Mouse (Mus musculus) gastrocnemius, adult 2 months (tissue): ENCODE data around the gene Ddah2. TPM values are rescaled to one million over a fixed set of nuclear protein-coding genes. Genes with fewer than 3 reads are reported as not detected.

Experiments used
- DNase-seq: peaks from one replicate; pipeline ENCODE4 v3.0.0; 2022
- H3K27ac ChIP-seq: fragments of 200-600 bp; 2 replicates; pipeline ENCODE4 v1.8.1; 2022; ENCODE audit warnings: mild to moderate bottlenecking
- H3K4me3 ChIP-seq: fragments of 200-600 bp; 2 replicates; pipeline ENCODE4 v1.8.1; 2022; ENCODE audit warnings: mild to moderate bottlenecking, moderate library complexity
- CTCF ChIP-seq: fragments of 200-600 bp; IDR thresholded peaks from 2 replicates; pipeline ENCODE4 v1.8.1; 2022; ENCODE audit warnings: antibody characterized with exemption, mild to moderate bottlenecking, moderate library complexity
- intact Hi-C: fragments of 180-260 bp; cut with DNase I; formaldehyde crosslinking; loops from one replicate; pipeline ENCODE4 v1.15.1; 2025
- total RNA-seq, 2 experiments: library from RNA; stranded (reverse); gene quantifications; 2 replicates each; pipeline ENCODE4 v1.2.3; 2021

Ddah2 gene
- total RNA-seq, 2 experiments from 2014 or later, result 6.9 to 9.3 TPM

GRCm38 (mm10) chr17:35092403-35093198 lies 33.8 kb downstream of the Ddah2 start:
- no peak for TF ChIP-seq CTCF
- no peak for DNase-seq
- Histone ChIP-seq H3K27ac (no peak overlapping the region), H3K4me3 (no peak overlapping the region)
- intact Hi-C loops, result no loop called here

DNA sequence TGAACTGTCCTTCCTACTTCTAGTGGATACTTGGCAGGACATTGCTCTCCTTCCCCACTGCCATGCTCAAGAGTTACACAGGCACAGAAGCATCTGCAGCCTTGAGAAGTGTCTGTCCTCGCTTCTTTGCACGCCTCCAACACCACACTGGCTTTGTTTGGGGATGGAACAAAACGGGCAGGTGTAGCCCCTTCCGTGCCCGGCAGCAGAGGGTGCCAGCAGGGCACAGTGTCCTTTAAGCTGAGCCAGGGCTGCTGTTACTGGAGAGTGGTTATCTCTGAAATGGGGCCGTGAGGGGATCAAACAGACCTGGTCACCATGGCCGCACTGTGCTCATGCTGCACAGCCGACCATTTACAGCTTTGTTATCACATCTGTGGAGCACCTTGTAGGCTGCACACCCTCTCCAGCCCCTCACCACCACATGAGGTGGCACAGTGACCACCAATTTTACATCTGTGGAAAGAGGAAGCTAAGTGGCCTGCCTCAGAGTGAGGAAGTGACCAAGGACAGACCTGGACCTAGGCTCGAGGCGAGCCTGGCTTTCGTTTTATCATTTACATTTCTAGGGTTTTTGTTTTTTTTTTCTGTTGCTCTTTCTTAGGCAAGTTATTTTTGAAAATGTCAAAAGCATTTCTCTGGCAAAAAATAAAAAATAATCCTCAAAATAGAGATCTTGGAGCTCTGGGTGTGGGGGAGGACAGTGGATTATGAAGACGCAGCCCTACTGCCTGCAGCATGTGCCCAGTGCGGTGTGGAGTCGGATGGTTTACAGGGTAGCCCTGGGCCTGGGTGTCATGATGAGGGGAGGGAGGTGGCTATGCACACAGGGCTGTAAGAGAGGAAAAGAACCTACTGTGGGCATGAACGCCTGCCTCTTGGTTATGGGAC lies 35.9 kb downstream of the Ddah2 start:
- DNase-seq, result no peak
- intact Hi-C loops, result no loop called here
- Histone ChIP-seq H3K4me3 (no peak overlapping the region), H3K27ac (no peak overlapping the region)
- no peak for TF ChIP-seq CTCF

DNA sequence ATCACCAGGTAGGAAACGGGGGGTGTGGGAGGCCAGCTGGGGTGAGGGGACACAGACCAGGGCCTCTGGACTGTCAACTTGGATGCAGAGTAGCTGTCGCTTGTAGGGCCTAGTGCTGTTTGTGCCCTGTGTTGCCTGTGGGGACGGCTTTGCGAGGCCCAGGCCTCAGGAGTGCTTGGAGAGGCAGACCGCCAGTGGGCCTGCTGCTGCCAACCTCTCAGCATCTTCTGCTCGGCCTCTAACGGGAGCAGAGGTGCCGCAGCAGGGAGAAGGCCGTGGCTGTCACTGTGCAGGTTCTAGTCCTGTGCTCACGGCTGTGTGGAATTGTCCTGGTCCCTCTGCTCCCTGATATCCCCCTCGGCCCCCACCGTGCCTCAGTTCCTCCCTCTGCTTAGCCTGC lies 37.8 kb downstream of the Ddah2 start:
- H3K4me3 ChIP-seq, result no peak overlapping the region
- intact Hi-C loops, result no loop called here
- H3K27ac ChIP-seq, result no peak overlapping the region
- no peak for DNase-seq
- no peak for TF ChIP-seq CTCF

DNA sequence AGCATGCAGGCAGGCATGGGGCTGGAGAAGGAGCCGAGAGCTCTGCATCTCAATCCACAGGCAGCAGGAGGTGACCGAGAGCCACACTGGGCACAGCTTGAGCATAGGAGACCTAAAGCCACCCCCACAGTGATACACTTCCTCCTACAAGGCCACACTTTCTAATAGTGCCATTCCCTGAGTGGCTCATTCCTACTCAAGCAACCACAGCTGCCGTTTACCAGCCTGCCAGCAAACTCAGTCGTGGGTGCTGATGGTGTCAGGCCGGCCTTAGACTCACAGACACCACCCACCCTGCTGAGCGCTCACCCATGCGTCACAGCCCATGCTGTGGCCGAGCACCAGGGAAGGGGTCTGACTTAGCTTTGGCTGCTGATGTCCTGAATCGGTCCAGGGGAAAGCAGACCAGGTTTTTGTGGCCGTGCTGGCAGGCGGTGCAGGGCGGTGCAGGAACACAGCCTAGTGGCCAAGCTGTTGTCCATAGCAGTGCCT lies 38.4 kb downstream of the Ddah2 start:
- TF ChIP-seq CTCF, result peak; percentile 32; the same call in 1 of the 2 replicates
- intact Hi-C loops, result no loop called here
- DNase-seq, result no peak
- Histone ChIP-seq H3K27ac (no peak overlapping the region), H3K4me3 (no peak overlapping the region)

- no peak for DNase-seq
- no peak overlapping the region for H3K4me3 ChIP-seq
- intact Hi-C loops, result no loop called here
- H3K27ac ChIP-seq, result no peak overlapping the region
- no peak for TF ChIP-seq CTCF
Measured at GRCm38 (mm10) chr17:35100196-35100765, 41.4 kb downstream of the Ddah2 start.

DNA sequence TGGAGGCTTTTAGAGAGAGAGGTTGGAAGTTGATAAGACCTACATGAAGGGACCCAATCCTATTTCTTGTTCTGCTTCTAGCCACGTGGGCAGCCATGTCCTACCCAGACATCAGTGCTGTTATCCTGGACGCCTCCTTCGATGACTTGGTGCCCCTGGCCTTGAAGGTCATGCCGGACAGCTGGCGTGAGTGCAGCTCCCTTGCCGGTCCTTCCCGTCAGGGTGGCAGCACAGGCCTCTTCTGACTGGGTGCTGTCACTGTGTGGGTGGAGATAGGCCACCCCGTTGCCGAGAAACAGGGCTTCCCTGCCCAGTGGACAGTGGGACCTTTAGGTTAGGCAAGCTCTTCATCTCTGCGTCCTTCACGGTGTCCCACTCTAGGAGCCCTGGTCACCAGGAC lies 42.3 kb downstream of the Ddah2 start:
- H3K4me3 ChIP-seq, result no peak overlapping the region
- no peak for TF ChIP-seq CTCF
- H3K27ac ChIP-seq, result no peak overlapping the region
- no peak for DNase-seq
- intact Hi-C loops, result no loop called here

DNA sequence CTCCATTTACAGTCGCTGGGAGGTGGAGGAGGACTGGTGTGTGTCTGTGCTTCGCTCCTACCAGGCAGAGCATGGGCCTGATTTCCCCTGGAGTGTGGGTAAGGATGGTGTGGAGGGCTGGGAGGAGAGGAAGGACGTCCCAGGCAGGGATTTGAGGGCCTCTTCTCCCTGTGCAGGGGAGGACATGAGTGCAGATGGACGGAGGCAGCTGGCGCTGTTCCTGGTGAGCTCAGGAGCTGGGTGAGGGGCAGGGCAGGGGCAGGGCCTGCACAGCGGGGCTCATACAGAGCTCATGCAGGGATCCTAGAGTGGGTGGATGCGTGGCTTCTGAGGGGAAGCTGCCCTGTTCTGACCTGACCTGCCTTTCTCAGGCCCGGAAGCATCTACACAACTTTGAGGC lies 43.5 kb downstream of the Ddah2 start:
- intact Hi-C loops, result no loop called here
- no peak for DNase-seq
- TF ChIP-seq CTCF, result no peak
- H3K4me3 ChIP-seq, result no peak overlapping the region
- H3K27ac ChIP-seq, result peak overlapping the region; percentile 65; the same call in 1 of the 2 replicates

DNA sequence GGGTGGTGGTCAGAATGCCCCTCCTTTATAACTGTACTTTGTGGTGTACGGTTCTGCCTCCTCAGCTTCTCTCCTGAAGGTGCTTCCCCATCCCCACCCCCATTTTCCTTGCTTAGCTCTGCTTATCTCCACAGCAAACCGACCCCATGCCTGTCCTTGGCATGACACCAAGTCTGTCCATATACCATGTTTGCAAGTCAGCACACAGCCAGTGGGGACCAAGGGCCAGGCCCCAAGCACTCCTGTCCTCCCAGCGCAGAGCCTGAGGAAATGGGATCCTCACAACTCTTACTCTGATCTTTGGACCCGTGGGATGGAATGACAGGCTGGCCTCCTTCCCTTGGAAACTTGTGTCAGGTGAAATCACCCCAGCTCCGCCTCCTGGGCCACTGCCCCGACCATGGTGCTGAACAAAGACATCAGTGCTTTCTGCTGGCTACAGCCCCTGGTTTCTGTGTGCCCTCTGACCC lies 44.4 kb downstream of the Ddah2 start:
- no peak for TF ChIP-seq CTCF
- DNase-seq, result peak; percentile 73
- intact Hi-C loops, result no loop called here
- H3K27ac ChIP-seq, result peak overlapping the region; percentile 65
- H3K4me3 ChIP-seq, result no peak overlapping the region

GRCm38 (mm10) chr17:35104079-35104478 lies 45.2 kb downstream of the Ddah2 start:
- TF ChIP-seq CTCF, result no peak
- no peak for DNase-seq
- intact Hi-C loops, result no loop called here
- peak overlapping the region; percentile 65 for H3K27ac ChIP-seq
- H3K4me3 ChIP-seq, result no peak overlapping the region

GRCm38 (mm10) chr17:35104754-35105153 lies 45.9 kb downstream of the Ddah2 start:
- no peak overlapping the region for H3K27ac ChIP-seq
- H3K4me3 ChIP-seq, result no peak overlapping the region
- intact Hi-C loops, result no loop called here
- TF ChIP-seq CTCF, result no peak
- no peak for DNase-seq

DNA sequence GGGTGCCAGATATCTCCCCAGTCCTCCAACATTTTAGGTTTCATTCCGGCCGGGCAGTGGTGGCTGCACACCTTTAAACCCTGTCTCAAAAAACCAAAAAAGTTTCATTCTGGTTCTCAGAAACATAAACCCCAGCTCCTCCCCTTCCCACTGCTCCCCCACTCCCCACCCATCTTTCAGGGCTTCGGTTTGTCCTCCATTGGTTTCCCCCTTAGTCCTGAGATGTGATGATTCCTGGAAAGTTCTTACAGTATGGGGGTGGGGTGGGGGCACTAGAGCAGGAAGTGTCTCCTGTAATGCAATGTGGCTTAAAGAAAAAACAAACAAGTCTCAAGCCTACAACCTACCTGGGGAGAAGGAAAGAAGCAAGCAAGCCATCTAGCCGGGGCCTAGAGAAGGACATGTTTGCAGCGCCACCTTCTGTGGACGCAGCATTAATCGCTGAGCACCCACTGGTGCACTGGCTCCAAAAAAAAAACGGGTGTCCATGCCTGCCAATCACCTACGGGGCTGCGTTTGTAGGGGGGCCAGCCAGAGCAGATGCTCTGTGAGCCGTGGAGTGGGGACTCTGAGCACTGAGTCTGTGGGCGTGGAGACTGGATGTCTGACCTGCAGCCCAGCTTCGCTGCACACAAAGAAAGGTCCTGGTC lies 47.0 kb downstream of the Ddah2 start:
- peak; percentile 64 for TF ChIP-seq CTCF
- intact Hi-C loops, result loop anchor here (2.0 kb wide), 1 partner anchor 85 kb away; no protein-coding TSS in a partner anchor
- H3K4me3 ChIP-seq, result no peak overlapping the region
- no peak overlapping the region for H3K27ac ChIP-seq
- peak; percentile 59 for DNase-seq

GRCm38 (mm10) chr17:35106522-35106921 lies 47.7 kb downstream of the Ddah2 start:
- no peak for DNase-seq
- Histone ChIP-seq H3K4me3 (no peak overlapping the region), H3K27ac (no peak overlapping the region)
- TF ChIP-seq CTCF, result no peak
- intact Hi-C loops, result loop anchor here (2.0 kb wide), 1 partner anchor 86 kb away; no protein-coding TSS in a partner anchor
